Mouse (Mus musculus): ENCODE data around the gene Ror1.

The Ror1 gene

GRCm38 (mm10) chr4:100271059-100271735 lies 175.6 kb downstream of the Ror1 start:
- DNase-seq = no peak

GRCm38 (mm10) chr4:100271736-100272127 lies 176.1 kb downstream of the Ror1 start:
- DNase-seq = no peak

- DNase-seq = no peak
These were observed 177.8 kb downstream of the Ror1 start for GRCm38 (mm10) chr4:100273356-100273755.

- DNase-seq = no peak
These were observed 178.4 kb downstream of the Ror1 start for GRCm38 (mm10) chr4:100273807-100274480.

GRCm38 (mm10) chr4:100276482-100276881 lies 180.9 kb downstream of the Ror1 start:
- no peak for DNase-seq

GRCm38 (mm10) chr4:100276970-100277369 lies 181.4 kb downstream of the Ror1 start:
- no peak for DNase-seq

GRCm38 (mm10) chr4:100283171-100283880 lies 187.7 kb downstream of the Ror1 start:
- no peak for DNase-seq

GRCm38 (mm10) chr4:100284528-100284927 lies 188.9 kb downstream of the Ror1 start:
- no peak for DNase-seq

- no peak for DNase-seq
These were observed 190.5 kb downstream of the Ror1 start for GRCm38 (mm10) chr4:100286111-100286541.

GRCm38 (mm10) chr4:100286800-100287199 lies 191.2 kb downstream of the Ror1 start:
- no peak for DNase-seq

- DNase-seq = no peak
These were observed 192.2 kb downstream of the Ror1 start for GRCm38 (mm10) chr4:100287829-100288228.

- DNase-seq = no peak
These were observed 195.5 kb downstream of the Ror1 start for GRCm38 (mm10) chr4:100291015-100291651.

GRCm38 (mm10) chr4:100297678-100298077 lies 202.1 kb downstream of the Ror1 start:
- no peak for DNase-seq

- DNase-seq = no peak
These were observed 203.0 kb downstream of the Ror1 start for GRCm38 (mm10) chr4:100298566-100298965.

- DNase-seq = no peak
These were observed 204.6 kb downstream of the Ror1 start for GRCm38 (mm10) chr4:100300171-100300570.

GRCm38 (mm10) chr4:100301423-100301822 lies 205.8 kb downstream of the Ror1 start:
- DNase-seq = no peak

- DNase-seq = no peak
These were observed 211.8 kb downstream of the Ror1 start for GRCm38 (mm10) chr4:100307365-100307764.

GRCm38 (mm10) chr4:100311775-100312537 lies 216.4 kb downstream of the Ror1 start:
- DNase-seq = no peak

- no peak for DNase-seq
These were observed 219.5 kb downstream of the Ror1 start for GRCm38 (mm10) chr4:100315066-100315465.

GRCm38 (mm10) chr4:100321758-100322157 lies 226.2 kb downstream of the Ror1 start:
- DNase-seq = no peak

- DNase-seq = no peak
These were observed 229.3 kb downstream of the Ror1 start for GRCm38 (mm10) chr4:100324719-100325515.
